Mouse (Mus musculus) left cerebral cortex, postnatal 36 days (tissue): Measurements from ENCODE around the gene Nup205. TPM values are rescaled to one million over a fixed set of nuclear protein-coding genes. Genes with fewer than 3 reads are reported as not detected.
A peak's percentile ranks its signal among the peaks of the same experiment; 100 is the strongest.
"Not testable (repeated sequence)": the region's sequence is repeated elsewhere in the genome, so short reads cannot be mapped to it uniquely, and the experiment has no call there.

Source experiments
- DNase-seq, 2 experiments: peaks; one replicate each; pipeline ENCODE4 v3.0.0; 2021 to 2022; ENCODE audit warnings: low spot score in 2 of 2, mixed read lengths in 1 of 2
- intact Hi-C: fragments of 180-260 bp; cut with DNase I; formaldehyde crosslinking; loops from one replicate; pipeline ENCODE4 v1.15.1; 2025
- total RNA-seq, 2 experiments: library from RNA; stranded (reverse); gene quantifications; 2 replicates each; pipeline ENCODE4 v1.2.3; 2021

The Nup205 gene
- 10 to 100 TPM; 18.8 to 26.7 TPM for total RNA-seq

GRCm38 (mm10) chr6:35176979-35177649, at the start of gene Nup205:
Nup205 (plus strand) TSS chr6:35177421.
- intact Hi-C loops, result loop anchor here (2.0 to 5.0 kb wide), 2 partner anchors 44 to 180 kb away; partner anchors contain the start of gene Cnot4
- DNase-seq, result peak; percentile 92

GRCm38 (mm10) chr6:35132806-35133205, 44.4 kb upstream of the Nup205 start:
- intact Hi-C loops, result loop anchor here (2.0 kb wide), 2 partner anchors 44 to 134 kb away; partner anchors contain the start of gene Nup205
- peak in 1 of 2 experiments; percentile 29 for DNase-seq

GRCm38 (mm10) chr6:35133246-35133578, 44.0 kb upstream of the Nup205 start:
- intact Hi-C loops, result loop anchor here (2.0 kb wide), 2 partner anchors 44 to 134 kb away; partner anchors contain the start of gene Nup205

GRCm38 (mm10) chr6:35133579-35134488, 43.4 kb upstream of the Nup205 start, which contains the start of gene Cnot4:
Cnot4 (minus strand) TSS chr6:35133724.
- intact Hi-C loops, result loop anchor here (2.0 kb wide), 2 partner anchors 43 to 135 kb away; partner anchors contain the start of gene Nup205
- peak; percentile 99 for DNase-seq

More at GRCm38 (mm10) chr6:35133246-35133578, 44.0 kb upstream of the Nup205 start:
- no peak for DNase-seq

GRCm38 (mm10) chr6:35134844-35135243, 42.4 kb upstream of the Nup205 start:
- intact Hi-C loops, result no loop called here
- no peak for DNase-seq

GRCm38 (mm10) chr6:35140351-35140750, 36.9 kb upstream of the Nup205 start:
- intact Hi-C loops, result no loop called here
- no peak for DNase-seq

- intact Hi-C loops, result no loop called here
- DNase-seq, result no peak
These were observed 31.7 kb upstream of the Nup205 start for GRCm38 (mm10) chr6:35145569-35145968.

GRCm38 (mm10) chr6:35147726-35148422, 29.3 kb upstream of the Nup205 start:
- intact Hi-C loops, result no loop called here
- DNase-seq, result no peak

- DNase-seq, result no peak
- intact Hi-C loops, result no loop called here
These were observed 22.7 kb upstream of the Nup205 start for GRCm38 (mm10) chr6:35154540-35154939.

- DNase-seq, result no peak
These were observed 8.0 kb upstream of the Nup205 start for GRCm38 (mm10) chr6:35169250-35169649.

GRCm38 (mm10) chr6:35172028-35172427, 5.2 kb upstream of the Nup205 start:
- intact Hi-C loops, DNase-seq: not testable (repeated sequence)

More at GRCm38 (mm10) chr6:35169250-35169649, 8.0 kb upstream of the Nup205 start:
- intact Hi-C loops, result no loop called here

- no peak for DNase-seq
- intact Hi-C loops, result no loop called here
These were observed 4.0 kb upstream of the Nup205 start for GRCm38 (mm10) chr6:35173181-35173580.

GRCm38 (mm10) chr6:35177650-35178272, 540 bp downstream of the Nup205 start:
- intact Hi-C loops, result loop anchor here (2.0 to 5.0 kb wide), 2 partner anchors 45 to 180 kb away; partner anchors contain the start of gene Cnot4
- no peak for DNase-seq

GRCm38 (mm10) chr6:35179299-35179698, 2.1 kb downstream of the Nup205 start:
- not testable (repeated sequence) for DNase-seq
- intact Hi-C loops, result loop anchor here (5.0 kb wide), 1 partner anchor 182 kb away; no protein-coding TSS in a partner anchor

GRCm38 (mm10) chr6:35184781-35185180, 7.6 kb downstream of the Nup205 start:
- DNase-seq, result no peak
- intact Hi-C loops, result no loop called here

- intact Hi-C loops, result no loop called here
These were observed 14.0 kb downstream of the Nup205 start for GRCm38 (mm10) chr6:35191198-35191597.

GRCm38 (mm10) chr6:35225696-35226095, 48.5 kb downstream of the Nup205 start:
- no peak for DNase-seq
- intact Hi-C loops, result no loop called here

More at GRCm38 (mm10) chr6:35191198-35191597, 14.0 kb downstream of the Nup205 start:
- DNase-seq, result no peak

- intact Hi-C loops, result no loop called here
- no peak for DNase-seq
These were observed 52.2 kb downstream of the Nup205 start for GRCm38 (mm10) chr6:35229415-35229814.
